Comparison of ENCODE assay signal across 18 mouse cellular contexts in the genomic region with DNA sequence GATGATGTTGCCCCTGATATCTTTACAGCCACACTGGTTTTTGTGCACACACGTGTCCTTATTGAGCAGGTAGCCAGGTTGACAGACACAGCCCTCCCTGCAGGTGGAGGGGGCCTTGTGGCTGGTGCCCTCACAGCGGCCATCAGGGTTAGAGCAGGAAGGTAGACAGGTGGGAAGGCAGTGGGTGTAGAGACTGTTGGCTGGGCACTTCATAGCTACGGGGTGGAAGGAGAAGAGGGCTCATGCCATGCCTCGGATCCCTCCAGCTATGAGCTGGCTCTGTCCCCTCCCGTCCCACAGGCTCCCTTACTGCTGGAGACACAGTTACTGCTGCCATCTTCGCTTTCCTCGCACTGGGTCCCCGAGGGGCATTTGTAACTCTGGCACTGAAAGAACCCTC. TPM values are rescaled to one million over a fixed set of nuclear protein-coding genes. Genes with fewer than 3 reads are reported as not detected.
DNase-seq lines count a peak whose midpoint lies in the region; ATAC-seq lines count a peak whose summit lies in the region.
"Had no signal": no experiment of that assay in that cellular context is flagged by ENCODE, and none has a peak within 500 bp of the region (broad histone marks: within the 10 kb centered on the region; RNA-seq: fewer than 3 reads in every experiment).

No protein-coding gene starts in this region.

- 0 out of 2 replicates have a peak, but pooled peaks have one; percentile 9 for ATAC-seq in monocyte, adult 5-6 weeks (replicated peaks; ENCODE audit: insufficient number of reproducible peaks, low FRiP score, low TSS enrichment, poor library complexity, severe bottlenecking)
- ATAC-seq in midbrain, embryonic 11.5 days (ENCODE audit: low FRiP score): no peak
- ATAC-seq: activated CD4-positive, CD25-positive, alpha-beta regulatory T cell, adult 4 months; CD4-positive, CD25-positive, alpha-beta regulatory T cell, adult 4 months; Patski had no signal

- no peaks in the 10 kb centered on the region for H3K27me3 ChIP-seq in midbrain, embryonic 11.5 days (ENCODE audit: control insufficient read depth, insufficient read depth, low read length)
- H3K27me3 ChIP-seq: Patski had no signal

- no peaks in the 10 kb centered on the region for H3K36me3 ChIP-seq in midbrain, embryonic 11.5 days (ENCODE audit: control insufficient read depth, insufficient read depth, low read length)
- H3K36me3 ChIP-seq: G1E had no signal

- no peak overlapping the region for H3K9ac ChIP-seq in midbrain, embryonic 11.5 days (ENCODE audit: low read length)

- 87% methylated on average over 8 of the region's 8 CpGs for WGBS in midbrain, embryonic 11.5 days

- H3K27ac ChIP-seq in midbrain, embryonic 11.5 days (ENCODE audit: low read depth, low read length): no peak overlapping the region

- no peaks in the 10 kb centered on the region for H3K4me1 ChIP-seq in midbrain, embryonic 11.5 days (ENCODE audit: control insufficient read depth, insufficient read depth, low read length)

- H3K4me3 ChIP-seq in midbrain, embryonic 11.5 days (ENCODE audit: low read depth, low read length): no peak overlapping the region

- no peak overlapping the region for H3K4me2 ChIP-seq in midbrain, embryonic 11.5 days

- DNase-seq in cerebellum, postnatal 14 days: peak; percentile 36 to 58
- no peak for DNase-seq in cerebellum, adult 9-10 months
- no peak for DNase-seq in midbrain, embryonic 11.5 days (ENCODE audit: low spot score, missing footprints)
- DNase-seq: adrenal gland, adult 2 months; adrenal gland, adult 8-10 months; adrenal gland, postnatal 10 days; adrenal gland, postnatal 14 days; adrenal gland, postnatal 25 days; adrenal gland, postnatal 36 days; B cell, adult 2 months; cerebellum, adult 11 months; cerebellum, adult 11-12 months; cerebellum, adult 18-20 months had no signal

- H3K9me3 ChIP-seq in midbrain, embryonic 11.5 days (ENCODE audit: control insufficient read depth, low read length): no peaks in the 10 kb centered on the region
- H3K9me3 ChIP-seq: G1E had no signal

RNA-seq across cellular contexts. Expression of a gene that starts 41.7 kb away (rescaled TPM):
- total RNA-seq in monocyte, adult 5-6 weeks (2017): not detected in 3 replicates
- 19.0 and 20.8 TPM in 2 replicates for polyA plus RNA-seq in midbrain, embryonic 11.5 days (2014; fragmentation: Nextera tagmentation; extraction: Ambion mirVana)
- polyA plus RNA-seq: activated CD4-positive, CD25-positive, alpha-beta regulatory T cell, adult 4 months; CD4-positive, CD25-positive, alpha-beta regulatory T cell, adult 4 months had no signal

RNA-seq across cellular contexts. Expression of a gene that starts 58.2 kb away (rescaled TPM):
- total RNA-seq in monocyte, adult 5-6 weeks (2017): 24.2 to 30.4 TPM (median 25.2 TPM) in 3 replicates
- 5.8 TPM in 2 replicates for polyA plus RNA-seq in midbrain, embryonic 11.5 days (2014; fragmentation: Nextera tagmentation; extraction: Ambion mirVana)

Comparison
In these comparisons a context has a peak if more than half of its experiments do, and no peak if none do; other contexts are left out.
1. DNase-seq: peak in cerebellum, postnatal 14 days (2 of 2); none in cerebellum, adult 9-10 months (single experiment) and midbrain, embryonic 11.5 days (single experiment).